Mouse (Mus musculus) bone marrow macrophage, adult 2 months (primary cell): ENCODE data around the gene Ipo9.

Experiments used
- CTCF ChIP-seq: IDR thresholded peaks from 2 replicates; pipeline ENCODE4 v1.5.1; 2012; ENCODE audit warnings: low read depth, mild to moderate bottlenecking, low read length, moderate library complexity
- POLR2A ChIP-seq: IDR thresholded peaks from 2 replicates; pipeline ENCODE4 v1.6.1; 2012; ENCODE audit warnings: mild to moderate bottlenecking, low read depth, low read length, borderline replicate concordance

DNA sequence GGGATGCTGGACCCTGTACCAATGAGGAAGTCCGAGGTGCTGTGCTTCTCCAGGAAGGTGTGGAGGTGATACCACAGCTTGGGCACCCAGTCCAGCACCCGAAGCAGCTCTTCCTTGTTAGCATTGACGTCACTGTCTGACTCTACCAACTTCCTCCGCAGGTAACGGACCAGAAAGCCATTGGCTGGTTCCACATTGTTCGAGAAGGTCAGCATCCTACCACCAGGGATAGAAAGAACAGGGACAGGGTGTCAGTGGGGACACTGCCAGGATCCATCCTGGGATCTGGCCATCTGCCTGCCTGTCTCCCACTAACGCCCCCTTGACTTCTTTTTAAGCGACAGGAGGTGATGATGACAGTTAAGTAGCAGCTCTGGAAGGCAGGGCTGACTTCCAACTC is 19.6 kb upstream of the Ipo9 start:
- TF ChIP-seq POLR2A (no peak), CTCF (no peak)
